Mouse (Mus musculus) stomach, embryonic 15.5 days (tissue): ENCODE measurements around the gene Rnf169. TPM values are rescaled to one million over a fixed set of nuclear protein-coding genes. Genes with fewer than 3 reads are reported as not detected.

Experiments
- ATAC-seq: fragments of 200-750 bp; cut with Nextera tagmentation; 2 replicates; pipeline ENCODE4 v1.8.0; 2017; ENCODE audit warnings: low read depth, moderate number of reproducible peaks, moderate TSS enrichment; ENCODE audit not compliant: insufficient read depth, low FRiP score
- H3K27ac ChIP-seq: fragments of 300-500 bp; sonication (generic); 2 replicates; pipeline ENCODE4 v1.5.1; 2015; ENCODE audit warnings: mild to moderate bottlenecking, inconsistent platforms
- H3K27me3 ChIP-seq: fragments of 300-500 bp; sonication (generic); replicated peaks from 2 replicates; pipeline ENCODE4 v1.6.1; 2015; ENCODE audit warnings: inconsistent platforms
- H3K36me3 ChIP-seq: fragments of 300-500 bp; sonication (generic); 2 replicates; pipeline ENCODE4 v1.6.1; 2015; ENCODE audit warnings: inconsistent platforms
- H3K4me1 ChIP-seq: fragments of 300-500 bp; sonication (generic); 2 replicates; pipeline ENCODE4 v1.6.1; 2015; ENCODE audit warnings: inconsistent platforms
- H3K4me2 ChIP-seq: fragments of 300-500 bp; sonication (generic); 2 replicates; pipeline ENCODE4 v1.6.1; 2015; ENCODE audit warnings: mild to moderate bottlenecking, inconsistent platforms
- H3K4me3 ChIP-seq: fragments of 300-500 bp; sonication (generic); replicated peaks from 2 replicates; pipeline ENCODE4 v1.5.1; 2015; ENCODE audit warnings: inconsistent platforms
- H3K9ac ChIP-seq: fragments of 300-500 bp; sonication (generic); 2 replicates; pipeline ENCODE4 v1.6.1; 2015; ENCODE audit warnings: inconsistent platforms
- H3K9me3 ChIP-seq: fragments of 300-500 bp; sonication (generic); 2 replicates; pipeline ENCODE4 v1.6.1; 2016; ENCODE audit warnings: inconsistent platforms
- WGBS: fragments of 180-500 bp; shearing (Covaris S2); methylation state at CpG from one replicate; pipeline ENCODE4 v1.1.7; 2015; 5-methylcytosine and 5-hydroxymethylcytosine counted together
- polyA plus RNA-seq: library from polyadenylated mRNA; unstranded; fragments of >200 nt; fragmentation: Nextera tagmentation; extraction: Ambion mirVana; gene quantifications from 2 replicates; pipeline ENCODE4 v1.2.1, GENCODE M21; 2015

Rnf169 gene
- 4.8 and 4.9 TPM in 2 replicates for polyA plus RNA-seq

DNA sequence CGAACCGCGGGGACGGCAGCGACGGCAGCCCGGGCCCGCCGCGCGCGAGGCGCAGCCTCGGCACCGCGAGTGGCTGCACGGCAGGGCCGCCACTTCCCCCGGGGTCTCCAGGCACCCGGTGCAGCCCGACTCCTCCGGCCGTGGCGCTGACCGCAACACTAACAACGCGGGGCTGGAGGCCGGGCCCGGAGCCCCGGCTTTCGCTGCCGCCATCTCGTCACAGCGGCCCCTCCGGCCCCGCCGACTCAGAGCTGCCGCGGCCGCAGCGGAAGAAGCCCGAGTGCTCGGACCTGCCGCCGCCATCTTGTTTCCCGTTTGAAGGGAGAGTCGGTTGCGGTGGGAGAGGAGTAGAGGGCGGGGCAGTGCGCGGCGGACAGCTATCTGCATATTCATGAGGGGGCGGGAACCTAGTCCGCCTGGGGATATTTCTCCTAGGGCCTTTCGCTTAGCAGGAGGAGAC lies at the start of gene Rnf169:
Rnf169 (minus strand) TSS at position 317 of the 460 bp plus-strand sequence.
- peak within 1 kb of the TSS; percentile 99 for H3K9ac ChIP-seq
- H3K27ac ChIP-seq = peak within 1 kb of the TSS; percentile 95
- ATAC-seq = peak; percentile 93
- 0% methylated on average over 53 of the region's 55 CpGs for WGBS
- H3K27me3 ChIP-seq = no peaks in the 10 kb centered on the region
- H3K36me3 ChIP-seq = no peaks in the 10 kb centered on the region
- no peaks in the 10 kb centered on the region for H3K9me3 ChIP-seq
- peaks cover 9% of the 10 kb centered on the region; the same call in 1 of the 2 replicates for H3K4me1 ChIP-seq
- H3K4me3 ChIP-seq = peak within 1 kb of the TSS; percentile 99
- H3K4me2 ChIP-seq = peak within 1 kb of the TSS; percentile 70

DNA sequence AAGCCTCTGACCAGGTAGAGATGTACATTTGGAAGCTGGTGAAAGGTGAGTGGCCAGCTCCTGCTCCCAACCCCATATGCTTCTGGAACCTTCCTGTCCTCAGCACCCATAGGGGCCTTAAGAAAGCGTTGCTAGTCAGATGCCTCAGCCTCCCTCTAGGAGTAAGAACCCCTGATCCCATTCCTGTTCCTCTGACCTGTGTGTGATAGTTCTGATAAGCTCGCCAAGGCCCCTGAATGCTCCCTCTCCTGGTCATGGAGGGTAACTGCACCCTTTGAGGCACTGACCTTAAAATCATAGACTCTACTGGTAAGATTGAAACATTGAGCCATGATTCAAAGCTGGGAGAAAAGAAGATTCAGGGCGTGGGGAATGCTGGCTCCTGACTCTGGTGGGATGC lies 49.1 kb upstream of the Rnf169 start:
- H3K9me3 ChIP-seq = no peaks in the 10 kb centered on the region
- H3K36me3 ChIP-seq = no peaks in the 10 kb centered on the region
- 41% methylated on average over 3 of the region's 3 CpGs for WGBS
- no peak overlapping the region for H3K4me2 ChIP-seq
- no peak overlapping the region for H3K9ac ChIP-seq
- 0 out of 2 replicates have a peak, but pooled peaks cover 4% of the 10 kb centered on the region for H3K4me1 ChIP-seq
- H3K27ac ChIP-seq = no peak overlapping the region
- ATAC-seq = no peak
- no peaks in the 10 kb centered on the region for H3K27me3 ChIP-seq
- no peak overlapping the region for H3K4me3 ChIP-seq

DNA sequence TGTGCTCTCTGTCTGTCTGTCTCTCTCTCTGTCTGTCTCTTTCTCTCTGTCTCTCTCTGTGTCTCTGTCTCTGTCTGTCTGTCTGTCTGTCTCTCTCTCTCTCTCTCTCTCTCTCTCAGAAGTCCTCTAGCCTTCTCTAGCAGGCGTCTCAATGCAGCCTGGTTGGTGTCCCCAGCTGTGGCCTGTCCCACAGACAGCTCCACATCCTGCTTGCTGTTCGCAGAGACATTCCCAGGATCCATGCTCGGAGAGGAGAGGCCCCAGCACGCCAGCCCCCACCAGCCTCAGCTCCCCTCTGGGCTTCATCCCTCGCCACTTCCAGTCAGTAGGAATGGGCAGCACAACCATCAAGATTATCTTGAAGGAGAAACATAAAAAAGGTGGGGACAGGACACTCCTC lies 47.1 kb upstream of the Rnf169 start:
- H3K9me3 ChIP-seq = no peaks in the 10 kb centered on the region
- 0 out of 2 replicates have a peak, but pooled peaks cover 4% of the 10 kb centered on the region for H3K4me1 ChIP-seq
- no peak overlapping the region for H3K4me2 ChIP-seq
- ATAC-seq = no peak; the same call in 1 of the 2 replicates
- H3K36me3 ChIP-seq = no peaks in the 10 kb centered on the region
- no peak overlapping the region for H3K9ac ChIP-seq
- H3K4me3 ChIP-seq = no peak overlapping the region
- H3K27me3 ChIP-seq = no peaks in the 10 kb centered on the region
- H3K27ac ChIP-seq = peak overlapping the region; percentile 42; the same call in 1 of the 2 replicates
- 32% methylated on average over 5 of the region's 5 CpGs for WGBS

DNA sequence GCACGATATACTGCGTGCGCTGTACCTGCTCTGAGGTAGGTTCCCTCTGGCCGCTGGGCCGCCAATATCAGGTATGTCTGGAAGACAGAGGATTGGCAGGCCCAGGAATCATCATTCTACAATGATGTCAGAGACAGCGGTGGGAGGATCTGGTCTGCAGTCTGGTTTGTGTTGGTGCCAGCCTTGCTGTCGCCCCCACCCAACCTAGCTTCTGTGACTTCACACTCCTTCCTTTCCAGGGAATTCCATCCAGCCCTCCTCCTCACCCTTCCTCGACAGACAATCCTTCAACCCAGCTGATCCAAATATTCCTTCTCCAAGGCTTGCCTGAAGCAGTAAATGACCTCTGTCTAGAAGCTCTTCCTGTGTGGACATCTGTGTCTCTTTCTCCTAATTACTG lies 36.8 kb upstream of the Rnf169 start:
- Histone ChIP-seq H3K4me1 (no peaks in the 10 kb centered on the region), H3K27me3 (no peaks in the 10 kb centered on the region), H3K4me2 (no peak overlapping the region), H3K9me3 (no peaks in the 10 kb centered on the region), H3K4me3 (no peak overlapping the region), H3K9ac (no peak overlapping the region), H3K36me3 (no peaks in the 10 kb centered on the region), H3K27ac (no peak overlapping the region)
- no peak for ATAC-seq
- WGBS = 83% methylated on average over 8 of the region's 8 CpGs

DNA sequence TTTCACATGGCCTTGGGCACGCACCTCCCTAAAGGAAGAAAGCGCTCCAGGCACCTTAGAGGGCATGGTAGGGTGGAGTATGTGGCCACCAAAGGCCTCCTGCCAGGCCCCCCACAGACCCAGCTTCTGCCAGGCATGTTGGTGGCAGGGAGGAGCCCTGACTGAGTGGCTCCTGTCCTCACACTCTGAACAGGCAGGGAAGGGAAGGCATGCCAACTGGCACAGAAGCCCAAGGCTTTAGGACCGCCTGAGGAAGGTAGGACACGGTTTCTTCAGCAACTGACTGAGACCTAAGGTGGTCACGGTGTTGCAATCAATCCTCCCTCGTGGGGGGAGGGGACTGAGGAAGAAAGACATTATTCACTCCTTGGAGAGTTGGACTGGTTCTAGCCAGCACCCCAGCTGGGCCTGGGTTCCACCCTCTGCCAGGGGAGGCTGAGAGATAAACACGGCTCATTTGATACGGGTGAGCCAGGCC lies 33.9 kb upstream of the Rnf169 start:
- no peak overlapping the region for H3K4me3 ChIP-seq
- H3K4me1 ChIP-seq = no peaks in the 10 kb centered on the region
- H3K9me3 ChIP-seq = no peaks in the 10 kb centered on the region
- ATAC-seq = no peak
- no peak overlapping the region for H3K9ac ChIP-seq
- no peaks in the 10 kb centered on the region for H3K36me3 ChIP-seq
- no peak overlapping the region for H3K4me2 ChIP-seq
- no peak overlapping the region for H3K27ac ChIP-seq
- 61% methylated on average over 8 of the region's 8 CpGs for WGBS
- H3K27me3 ChIP-seq = 0 out of 2 replicates have a peak, but pooled peaks cover 2% of the 10 kb centered on the region

DNA sequence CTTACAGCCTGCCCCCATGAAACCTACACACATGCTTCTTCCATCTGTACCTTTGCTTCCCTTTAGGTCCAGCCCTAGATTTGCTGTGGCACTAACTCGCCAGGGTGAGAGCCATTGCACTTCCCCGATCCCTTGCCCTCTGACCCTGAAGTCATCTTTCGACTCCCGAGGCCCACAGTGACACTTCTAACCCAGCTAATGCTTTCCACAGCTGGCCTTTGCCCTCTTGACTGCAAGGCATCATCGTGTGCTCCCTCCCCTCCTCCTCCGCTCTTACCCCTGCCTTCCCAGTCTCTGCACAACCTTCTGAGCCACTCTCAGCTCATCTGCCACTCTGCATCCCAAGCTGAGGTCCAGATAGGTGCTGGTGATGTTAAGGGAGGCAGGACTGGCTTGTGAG lies 32.3 kb upstream of the Rnf169 start:
- Histone ChIP-seq H3K36me3 (no peaks in the 10 kb centered on the region), H3K4me2 (no peak overlapping the region), H3K4me3 (no peak overlapping the region), H3K27ac (no peak overlapping the region), H3K9ac (no peak overlapping the region), H3K9me3 (no peaks in the 10 kb centered on the region), H3K4me1 (no peaks in the 10 kb centered on the region), H3K27me3 (peaks cover 18% of the 10 kb centered on the region)
- 33% methylated on average over 6 of the region's 6 CpGs for WGBS
- no peak for ATAC-seq

DNA sequence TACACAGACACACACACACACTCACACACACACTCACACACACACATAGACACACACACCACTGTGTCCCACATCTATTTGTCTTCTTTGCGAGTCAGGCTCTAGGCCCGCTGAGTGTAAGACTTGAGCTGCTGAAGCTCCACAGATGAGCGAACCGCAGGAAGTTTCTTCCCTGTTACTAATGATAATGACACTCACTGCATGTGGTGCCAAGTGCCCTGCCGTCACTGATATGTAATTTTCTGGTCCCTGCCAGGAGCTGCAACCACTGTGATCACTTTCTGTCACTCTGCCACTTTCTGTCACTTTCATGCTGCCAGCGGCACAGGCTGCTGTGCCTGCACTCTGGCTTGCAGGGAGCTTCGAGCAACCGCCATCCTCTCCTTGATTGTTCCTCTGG lies 31.8 kb upstream of the Rnf169 start:
- Histone ChIP-seq H3K27ac (no peak overlapping the region), H3K9me3 (no peaks in the 10 kb centered on the region), H3K4me3 (no peak overlapping the region), H3K9ac (no peak overlapping the region), H3K27me3 (peaks cover 22% of the 10 kb centered on the region), H3K36me3 (no peaks in the 10 kb centered on the region), H3K4me1 (no peaks in the 10 kb centered on the region), H3K4me2 (no peak overlapping the region)
- ATAC-seq = no peak
- 61% methylated on average over 8 of the region's 8 CpGs for WGBS

DNA sequence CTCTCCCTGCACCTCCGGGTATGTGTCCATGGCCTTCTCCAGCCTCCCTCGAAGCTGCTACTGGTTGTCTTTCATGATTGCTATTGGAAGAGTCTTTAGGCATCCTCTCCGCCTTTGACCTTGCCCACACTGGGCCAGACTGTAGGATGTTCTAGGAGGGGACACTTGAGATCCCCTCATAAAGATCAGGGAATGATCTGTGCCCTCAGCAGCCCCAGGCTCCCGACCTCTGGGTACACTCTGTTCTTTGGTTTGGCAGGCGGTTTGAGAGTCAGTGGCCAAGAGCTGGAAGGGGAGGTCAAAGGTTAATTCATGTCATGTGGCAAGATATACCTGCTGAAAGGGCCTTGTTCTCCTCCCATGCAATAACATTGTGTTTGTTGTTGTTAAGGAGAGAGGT lies 30.5 kb upstream of the Rnf169 start:
- no peak for ATAC-seq
- no peak overlapping the region for H3K4me3 ChIP-seq

DNA sequence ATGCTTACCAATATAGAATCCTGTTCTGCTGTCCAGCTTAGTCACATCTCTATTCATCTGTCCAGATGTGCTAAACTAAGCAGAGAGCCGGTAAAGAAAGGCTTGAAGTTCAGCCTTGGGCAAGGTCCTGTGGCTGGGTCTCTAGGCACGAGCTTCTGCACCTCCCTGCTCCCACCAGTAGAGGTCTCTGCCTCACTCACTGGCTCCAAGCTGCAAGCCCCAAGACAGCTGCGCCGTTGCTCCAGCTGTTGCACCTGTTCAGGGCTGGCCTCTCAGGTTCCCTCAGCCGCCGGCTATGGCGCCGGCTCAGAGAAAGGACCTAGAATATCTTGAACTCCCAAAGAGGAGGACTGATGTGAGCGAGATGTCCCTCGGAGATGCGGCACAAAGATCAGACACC lies 29.4 kb upstream of the Rnf169 start:
- 11% methylated on average over 11 of the region's 11 CpGs for WGBS
- H3K9ac ChIP-seq = no peak overlapping the region
- H3K4me3 ChIP-seq = no peak overlapping the region
- no peaks in the 10 kb centered on the region for H3K9me3 ChIP-seq
- H3K36me3 ChIP-seq = no peaks in the 10 kb centered on the region
- no peak overlapping the region for H3K27ac ChIP-seq
- no peak overlapping the region for H3K4me2 ChIP-seq
- H3K4me1 ChIP-seq = 0 out of 2 replicates have a peak, but pooled peaks cover 8% of the 10 kb centered on the region
- peaks cover 44% of the 10 kb centered on the region for H3K27me3 ChIP-seq
- peak; percentile 36; the same call in 1 of the 2 replicates for ATAC-seq

More for the DNA sequence above, 30.5 kb upstream of the Rnf169 start:
- H3K4me2 ChIP-seq = no peak overlapping the region
- no peak overlapping the region for H3K27ac ChIP-seq
- 48% methylated on average over 5 of the region's 5 CpGs for WGBS
- H3K36me3 ChIP-seq = no peaks in the 10 kb centered on the region
- H3K9me3 ChIP-seq = no peaks in the 10 kb centered on the region
- H3K9ac ChIP-seq = no peak overlapping the region
- H3K27me3 ChIP-seq = peaks cover 33% of the 10 kb centered on the region
- H3K4me1 ChIP-seq = 0 out of 2 replicates have a peak, but pooled peaks cover 3% of the 10 kb centered on the region

DNA sequence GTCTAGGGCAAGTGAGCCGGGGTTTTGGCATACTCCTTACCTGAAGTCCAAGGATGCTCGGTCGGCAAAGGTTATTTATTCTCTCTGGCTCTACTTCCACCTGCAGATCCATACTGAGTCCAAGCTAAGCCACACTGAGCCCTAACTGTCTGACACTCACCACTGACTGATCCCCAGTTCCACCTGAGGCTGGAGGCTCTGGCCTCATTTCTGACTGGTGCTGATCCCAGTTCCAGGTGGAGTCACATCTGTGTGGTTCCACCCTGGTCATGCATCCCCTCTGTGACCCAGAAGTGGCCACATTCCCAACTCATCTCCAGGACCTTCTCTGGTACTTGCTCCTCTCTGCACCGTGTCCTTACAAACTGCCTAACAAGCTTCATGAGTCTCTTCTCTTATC lies 28.5 kb upstream of the Rnf169 start:
- peaks cover 47% of the 10 kb centered on the region for H3K27me3 ChIP-seq
- 0 out of 2 replicates have a peak, but pooled peaks cover 8% of the 10 kb centered on the region for H3K4me1 ChIP-seq
- H3K4me2 ChIP-seq = no peak overlapping the region
- no peak overlapping the region for H3K27ac ChIP-seq
- WGBS = 88% methylated on average over 4 of the region's 4 CpGs
- H3K4me3 ChIP-seq = no peak overlapping the region
- H3K9me3 ChIP-seq = no peaks in the 10 kb centered on the region
- no peaks in the 10 kb centered on the region for H3K36me3 ChIP-seq
- no peak overlapping the region for H3K9ac ChIP-seq
- ATAC-seq = no peak

DNA sequence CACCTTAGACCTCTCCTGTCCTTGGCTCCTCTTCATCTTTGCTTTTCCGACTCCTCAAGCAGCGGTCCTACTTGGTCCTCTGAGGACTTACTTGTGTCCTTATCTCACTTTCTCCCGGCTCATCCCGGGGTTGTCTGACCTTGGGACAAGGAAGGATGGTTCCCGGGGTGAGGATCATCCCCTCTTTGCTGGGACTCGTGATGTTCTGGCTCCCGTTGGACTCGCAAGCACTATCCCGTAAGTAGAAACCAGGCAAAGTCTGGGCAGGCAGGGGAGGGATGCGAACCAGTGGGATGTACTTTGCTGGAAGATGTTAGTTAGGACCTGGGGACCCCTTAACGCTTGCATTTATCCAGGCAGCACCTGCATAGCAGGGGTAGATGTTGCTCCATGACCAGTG lies 26.2 kb upstream of the Rnf169 start:
- 7% methylated on average over 11 of the region's 11 CpGs for WGBS
- Histone ChIP-seq H3K27me3 (peaks cover 47% of the 10 kb centered on the region), H3K9ac (no peak overlapping the region), H3K27ac (no peak overlapping the region), H3K4me2 (peak overlapping the region; percentile 96), H3K4me1 (0 out of 2 replicates have a peak, but pooled peaks cover 8% of the 10 kb centered on the region), H3K36me3 (no peaks in the 10 kb centered on the region), H3K4me3 (peak overlapping the region; percentile 53), H3K9me3 (no peaks in the 10 kb centered on the region)
- ATAC-seq = no peak

DNA sequence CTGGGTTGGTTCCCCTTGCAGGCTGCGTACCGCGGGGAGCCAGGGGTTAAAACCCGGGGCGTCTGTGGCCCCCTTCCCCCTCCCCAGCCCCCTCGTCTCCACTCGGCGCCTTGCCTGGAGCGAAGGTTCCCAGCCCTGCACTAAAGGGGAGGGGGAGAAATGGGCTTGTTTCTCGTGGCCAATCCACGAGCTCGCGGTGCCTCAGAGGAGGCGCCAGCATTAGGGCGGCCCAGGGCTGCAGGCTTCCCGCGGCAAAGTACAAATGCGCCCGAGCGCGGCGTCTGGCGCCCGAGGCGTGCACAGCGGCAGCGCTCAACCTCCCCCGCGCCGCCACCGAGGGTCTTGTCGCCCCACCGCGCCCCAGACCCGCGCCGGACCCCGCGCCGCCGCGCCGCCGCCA lies 25.5 kb upstream of the Rnf169 start, which contains the start of gene Chrdl2:
Chrdl2 (plus strand) TSS at position 383 of the 400 bp plus-strand sequence.
- Histone ChIP-seq H3K4me1 (0 out of 2 replicates have a peak, but pooled peaks cover 8% of the 10 kb centered on the region), H3K9me3 (no peaks in the 10 kb centered on the region), H3K4me2 (peak within 1 kb of the TSS; percentile 96), H3K4me3 (peak within 1 kb of the TSS; percentile 53), H3K36me3 (no peaks in the 10 kb centered on the region), H3K9ac (no peak within 1 kb of the TSS), H3K27me3 (peaks cover 47% of the 10 kb centered on the region), H3K27ac (no peak within 1 kb of the TSS)
- under 1% methylated on average over 43 of the region's 44 CpGs for WGBS
- peak; percentile 73 for ATAC-seq
